ENCODE assay signal across 11 mouse cellular contexts in genomic region chr1:167422501-167423240, GRCm38 (mm10). TPM values are rescaled to one million over a fixed set of nuclear protein-coding genes. Genes with fewer than 3 reads are reported as not detected.
DNase-seq lines count a peak whose midpoint lies in the region; ATAC-seq lines count a peak whose summit lies in the region.
"Had no signal": no experiment of that assay in that cellular context is flagged by ENCODE, and none has a peak within 500 bp of the region (broad histone marks: within the 10 kb centered on the region; RNA-seq: fewer than 3 reads in every experiment).

No protein-coding gene starts in this region.

- 63% methylated on average over 11 of the region's 11 CpGs for WGBS in limb, embryonic 13.5 days
- WGBS in limb, embryonic 10.5 days, result 87% methylated on average over 11 of the region's 11 CpGs

- peak; percentile 46; the same call in 1 of the 2 replicates for ATAC-seq in limb, embryonic 13.5 days (ENCODE audit: low FRiP score, low read depth)
- ATAC-seq in cerebellum, adult (ENCODE audit: insufficient number of reproducible peaks, low FRiP score, low TSS enrichment), result no peak

- no peak overlapping the region for H3K4me3 ChIP-seq in limb, embryonic 13.5 days
- H3K4me3 ChIP-seq in limb, embryonic 10.5 days, result no peak overlapping the region
- H3K4me3 ChIP-seq: limb, embryonic 12.5 days had no signal

- H3K27ac ChIP-seq in limb, embryonic 13.5 days, result peak overlapping the region; percentile 22; the same call in 1 of the 2 replicates
- no peak overlapping the region for H3K27ac ChIP-seq in limb, embryonic 10.5 days
- H3K27ac ChIP-seq: limb, embryonic 12.5 days had no signal

- H3K4me2 ChIP-seq in limb, embryonic 13.5 days (replicated peaks), result no peak overlapping the region
- H3K4me2 ChIP-seq: limb, embryonic 12.5 days; lung, embryonic 14.5 days had no signal

- H3K36me3 ChIP-seq in limb, embryonic 13.5 days, result no peaks in the 10 kb centered on the region
- no peaks in the 10 kb centered on the region for H3K36me3 ChIP-seq in limb, embryonic 10.5 days
- H3K36me3 ChIP-seq: limb, embryonic 12.5 days had no signal

- peak; percentile 9 for DNase-seq in adrenal gland, adult 8-10 months
- DNase-seq in adrenal gland, postnatal 4 days (ENCODE audit: low spot score in 2 of 2), result no peak
- no peak for DNase-seq in limb, embryonic 10.5 days (ENCODE audit: low spot score)
- DNase-seq in gastrocnemius, postnatal 25 days, result peak; percentile 54
- DNase-seq in heart, postnatal 4 days, result peak; percentile 69
- no peak for DNase-seq in lung, postnatal 14 days
- DNase-seq: layer of hippocampus, adult 9-11 months; lung, embryonic 14.5 days had no signal

- H3K9me3 ChIP-seq in limb, embryonic 13.5 days, result no peaks in the 10 kb centered on the region
- H3K9me3 ChIP-seq in limb, embryonic 10.5 days (replicated peaks), result no peaks in the 10 kb centered on the region
- H3K9me3 ChIP-seq: limb, embryonic 12.5 days had no signal

- no peak overlapping the region for H3K9ac ChIP-seq in limb, embryonic 13.5 days
- H3K9ac ChIP-seq: limb, embryonic 12.5 days; lung, embryonic 14.5 days had no signal

- peaks cover 16% of the 10 kb centered on the region for H3K4me1 ChIP-seq in limb, embryonic 13.5 days
- H3K4me1 ChIP-seq in limb, embryonic 10.5 days, result peaks cover 4% of the 10 kb centered on the region; the same call in 1 of the 2 replicates
- H3K4me1 ChIP-seq: limb, embryonic 12.5 days had no signal

- peaks cover 16% of the 10 kb centered on the region for H3K27me3 ChIP-seq in limb, embryonic 13.5 days
- peaks cover 35% of the 10 kb centered on the region for H3K27me3 ChIP-seq in limb, embryonic 10.5 days (ENCODE audit: low read depth, poor library complexity, severe bottlenecking)

RNA-seq across cellular contexts. Expression of gene Mgst3, which starts 29.0 kb away (rescaled TPM):
- 100 to 1,000 TPM in 2 of 4 experiments, 10 to 100 TPM in 2; 69.3 to 119 (median 87.4) TPM for total RNA-seq in adrenal gland, adult 8-10 months (2022)
- total RNA-seq in adrenal gland, postnatal 4 days (2021), result 10 to 100 TPM; 67.2 to 77.2 TPM
- 33.1 and 33.7 TPM in 2 replicates for polyA plus RNA-seq in limb, embryonic 13.5 days (2015; fragmentation: Nextera tagmentation; extraction: Ambion mirVana)
- polyA plus RNA-seq in limb, embryonic 10.5 days (2016; fragmentation: Nextera tagmentation; extraction: Ambion mirVana), result 45.7 and 47.6 TPM in 2 replicates
- total RNA-seq in gastrocnemius, postnatal 25 days (2021), result 10 to 100 TPM; 84.7 to 94.2 TPM
- 100 to 1,000 TPM; 142 to 157 TPM for total RNA-seq in heart, postnatal 4 days (2021)

RNA-seq across cellular contexts. Expression of gene Lrrc52, which starts 43.9 kb away (rescaled TPM):
- under 1 TPM in 1 of 4 experiments, not detected in 3; 0.20 TPM for total RNA-seq in adrenal gland, adult 8-10 months (2022)
- under 1 TPM in 1 of 2 experiments, not detected in 1; 0.28 TPM for total RNA-seq in adrenal gland, postnatal 4 days (2021)
- polyA plus RNA-seq in limb, embryonic 13.5 days (2015; fragmentation: Nextera tagmentation; extraction: Ambion mirVana), result 0.17 TPM in 1 of 2 replicates, not detected in the other
- polyA plus RNA-seq in limb, embryonic 10.5 days (2016; fragmentation: Nextera tagmentation; extraction: Ambion mirVana), result not detected in 2 replicates
- 1 to 10 TPM in 1 of 2 experiments, under 1 TPM in 1; 0.32 to 4.2 TPM for total RNA-seq in gastrocnemius, postnatal 25 days (2021)
- total RNA-seq in heart, postnatal 4 days (2021), result 1 to 10 TPM in 1 of 2 experiments, under 1 TPM in 1; 0.86 to 1.9 TPM
- polyA plus RNA-seq: limb, embryonic 12.5 days had no signal

Comparison
In these comparisons a context has a peak if more than half of its experiments do, and no peak if none do; other contexts are left out.
1. DNase-seq: peak in adrenal gland, adult 8-10 months (single experiment), gastrocnemius, postnatal 25 days (single experiment) and heart, postnatal 4 days (single experiment); none in adrenal gland, postnatal 4 days (0 of 2), limb, embryonic 10.5 days (single experiment) and lung, postnatal 14 days (single experiment).